Mouse (Mus musculus): ENCODE results near the gene Zfp523.

- TF ChIP-seq TAL1 (IDR thresholded peaks at IDR 0.05; ENCODE audit: low read length) = no peak
- TF ChIP-seq GATA1 (IDR thresholded peaks at IDR 0.05; ENCODE audit: low read length) = no peak
Observed at GRCm38 (mm10) chr17:28138013-28138412, 38.9 kb upstream of the Zfp523 start.

All from erythroblast, embryonic 14.5 days (primary cell).